Mouse (Mus musculus): ENCODE results near the gene Rbm3. TPM values are rescaled to one million over a fixed set of nuclear protein-coding genes. Genes with fewer than 3 reads are reported as not detected.
A peak's percentile ranks its signal among the peaks of the same experiment; 100 is the strongest.
"Not testable (repeated sequence)": the region's sequence is repeated elsewhere in the genome, so short reads cannot be mapped to it uniquely, and the experiment has no call there.

Rbm3 gene
- polyA plus RNA-seq, 1 experiment from 2014 or later, result 477 TPM

GRCm38 (mm10) chrX:8105019-8105418 is 40.7 kb downstream of the Rbm3 start:
- no peak overlapping the region for H3K4me3 ChIP-seq (ENCODE audit: low read depth, low read length)
- DNase-seq (ENCODE audit: low spot score), result no peak
- H3K36me3 ChIP-seq (ENCODE audit: control insufficient read depth, insufficient read depth, low read length), result no peaks in the 10 kb centered on the region
- no peak for ATAC-seq
- peaks cover 3% of the 10 kb centered on the region; the same call in 1 of the 2 replicates for H3K4me1 ChIP-seq (ENCODE audit: control insufficient read depth, insufficient read depth, low read length)
- 90% methylated on average over 3 of the region's 3 CpGs for WGBS
- H3K27me3 ChIP-seq (replicated peaks; ENCODE audit: control insufficient read depth, insufficient read depth, low read length), result no peaks in the 10 kb centered on the region
- H3K4me2 ChIP-seq (ENCODE audit: low read length), result no peak overlapping the region
- H3K9ac ChIP-seq (ENCODE audit: low read length), result no peak overlapping the region
- no peaks in the 10 kb centered on the region for H3K9me3 ChIP-seq (replicated peaks; ENCODE audit: control insufficient read depth, low read length)
- no peak overlapping the region for H3K27ac ChIP-seq (ENCODE audit: low read depth, low read length)

GRCm38 (mm10) chrX:8102213-8102668 is 43.4 kb downstream of the Rbm3 start:
- DNase-seq (ENCODE audit: low spot score) (no peak), ATAC-seq (no peak)
- 76% methylated on average over 7 of the region's 7 CpGs for WGBS
- H3K4me3 ChIP-seq (ENCODE audit: low read depth, low read length), result no peak overlapping the region
- H3K9me3 ChIP-seq (replicated peaks; ENCODE audit: control insufficient read depth, low read length), result no peaks in the 10 kb centered on the region
- H3K27me3 ChIP-seq (replicated peaks; ENCODE audit: control insufficient read depth, insufficient read depth, low read length), result no peaks in the 10 kb centered on the region
- no peak overlapping the region for H3K4me2 ChIP-seq (ENCODE audit: low read length)
- H3K36me3 ChIP-seq (ENCODE audit: control insufficient read depth, insufficient read depth, low read length), result no peaks in the 10 kb centered on the region
- H3K4me1 ChIP-seq (ENCODE audit: control insufficient read depth, insufficient read depth, low read length), result peaks cover 3% of the 10 kb centered on the region; the same call in 1 of the 2 replicates
- no peak overlapping the region for H3K9ac ChIP-seq (ENCODE audit: low read length)
- no peak overlapping the region for H3K27ac ChIP-seq (ENCODE audit: low read depth, low read length)

- Histone ChIP-seq H3K36me3 (ENCODE audit: control insufficient read depth, insufficient read depth, low read length) (no peaks in the 10 kb centered on the region), H3K9me3 (replicated peaks; ENCODE audit: control insufficient read depth, low read length) (no peaks in the 10 kb centered on the region), H3K4me3 (ENCODE audit: low read depth, low read length) (no peak overlapping the region), H3K27me3 (replicated peaks; ENCODE audit: control insufficient read depth, insufficient read depth, low read length) (no peaks in the 10 kb centered on the region), H3K4me1 (ENCODE audit: control insufficient read depth, insufficient read depth, low read length) (peaks cover 3% of the 10 kb centered on the region; the same call in 1 of the 2 replicates), H3K27ac (ENCODE audit: low read depth, low read length) (peak overlapping the region; percentile 78), H3K9ac (ENCODE audit: low read length) (no peak overlapping the region), H3K4me2 (ENCODE audit: low read length) (no peak overlapping the region)
- ATAC-seq (peak; percentile 56), DNase-seq (ENCODE audit: low spot score) (peak; percentile 96)
- 24% methylated on average over 3 of the region's 3 CpGs for WGBS
Observed at GRCm38 (mm10) chrX:8101017-8101416, 44.7 kb downstream of the Rbm3 start.

- Histone ChIP-seq H3K9me3 (replicated peaks; ENCODE audit: control insufficient read depth, low read length) (no peaks in the 10 kb centered on the region), H3K27me3 (replicated peaks; ENCODE audit: control insufficient read depth, insufficient read depth, low read length) (no peaks in the 10 kb centered on the region), H3K4me2 (ENCODE audit: low read length) (no peak overlapping the region), H3K36me3 (ENCODE audit: control insufficient read depth, insufficient read depth, low read length) (no peaks in the 10 kb centered on the region), H3K9ac (ENCODE audit: low read length) (no peak overlapping the region), H3K4me3 (ENCODE audit: low read depth, low read length) (no peak overlapping the region), H3K27ac (ENCODE audit: low read depth, low read length) (no peak overlapping the region), H3K4me1 (ENCODE audit: control insufficient read depth, insufficient read depth, low read length) (peaks cover 3% of the 10 kb centered on the region; the same call in 1 of the 2 replicates)
- 57% methylated on average over 4 of the region's 4 CpGs for WGBS
- ATAC-seq (no peak), DNase-seq (ENCODE audit: low spot score) (no peak)
Observed at GRCm38 (mm10) chrX:8099435-8099834, 46.2 kb downstream of the Rbm3 start.

GRCm38 (mm10) chrX:8096787-8097242 is 48.9 kb downstream of the Rbm3 start:
- Histone ChIP-seq H3K4me1 (ENCODE audit: control insufficient read depth, insufficient read depth, low read length) (peaks cover 3% of the 10 kb centered on the region; the same call in 1 of the 2 replicates), H3K4me2 (ENCODE audit: low read length) (peak overlapping the region; percentile 41), H3K27ac (ENCODE audit: low read depth, low read length) (0 out of 2 replicates have a peak overlapping the region, but pooled peaks have one; percentile 27), H3K36me3 (ENCODE audit: control insufficient read depth, insufficient read depth, low read length) (no peaks in the 10 kb centered on the region), H3K9ac (ENCODE audit: low read length) (no peak overlapping the region), H3K9me3 (replicated peaks; ENCODE audit: control insufficient read depth, low read length) (no peaks in the 10 kb centered on the region), H3K27me3 (replicated peaks; ENCODE audit: control insufficient read depth, insufficient read depth, low read length) (no peaks in the 10 kb centered on the region), H3K4me3 (ENCODE audit: low read depth, low read length) (peak overlapping the region; percentile 17; the same call in 1 of the 2 replicates)
- 35% methylated on average over 18 of the region's 19 CpGs for WGBS
- DNase-seq (ENCODE audit: low spot score) (peak; percentile 97), ATAC-seq (peak; percentile 94)

- Histone ChIP-seq H3K4me3 (ENCODE audit: low read depth, low read length) (peak overlapping the region; percentile 17; the same call in 1 of the 2 replicates), H3K4me2 (ENCODE audit: low read length) (peak overlapping the region; percentile 43)
- H3K4me1 ChIP-seq (ENCODE audit: control insufficient read depth, insufficient read depth, low read length); DNase-seq (ENCODE audit: low spot score); H3K9ac ChIP-seq (ENCODE audit: low read length); H3K36me3 ChIP-seq (ENCODE audit: control insufficient read depth, insufficient read depth, low read length); H3K27ac ChIP-seq (ENCODE audit: low read depth, low read length); H3K27me3 ChIP-seq (replicated peaks; ENCODE audit: control insufficient read depth, insufficient read depth, low read length); H3K9me3 ChIP-seq (replicated peaks; ENCODE audit: control insufficient read depth, low read length): not testable (repeated sequence)
- WGBS, result 47% methylated on average over 11 of the region's 48 CpGs
- ATAC-seq, result peak; percentile 90
Observed at GRCm38 (mm10) chrX:8096068-8096786, 49.5 kb downstream of the Rbm3 start.

- DNase-seq (ENCODE audit: low spot score) (no peak), ATAC-seq (no peak)
- Histone ChIP-seq H3K4me1 (ENCODE audit: control insufficient read depth, insufficient read depth, low read length) (peaks cover 1% of the 10 kb centered on the region; the same call in 1 of the 2 replicates), H3K27me3 (replicated peaks; ENCODE audit: control insufficient read depth, insufficient read depth, low read length) (no peaks in the 10 kb centered on the region), H3K9ac (ENCODE audit: low read length) (no peak overlapping the region), H3K9me3 (replicated peaks; ENCODE audit: control insufficient read depth, low read length) (no peaks in the 10 kb centered on the region), H3K4me3 (ENCODE audit: low read depth, low read length) (peak overlapping the region; percentile 14; the same call in 1 of the 2 replicates), H3K36me3 (ENCODE audit: control insufficient read depth, insufficient read depth, low read length) (no peaks in the 10 kb centered on the region), H3K4me2 (ENCODE audit: low read length) (peak overlapping the region; percentile 43), H3K27ac (ENCODE audit: low read depth, low read length) (no peak overlapping the region)
- 89% methylated on average over 10 of the region's 10 CpGs for WGBS
Observed at GRCm38 (mm10) chrX:8095546-8095945, 50.1 kb downstream of the Rbm3 start.

- not testable (repeated sequence) for ATAC-seq; H3K4me2 ChIP-seq (ENCODE audit: low read length); H3K27me3 ChIP-seq (replicated peaks; ENCODE audit: control insufficient read depth, insufficient read depth, low read length); H3K4me3 ChIP-seq (ENCODE audit: low read depth, low read length); H3K27ac ChIP-seq (ENCODE audit: low read depth, low read length); H3K9ac ChIP-seq (ENCODE audit: low read length); H3K36me3 ChIP-seq (ENCODE audit: control insufficient read depth, insufficient read depth, low read length); H3K4me1 ChIP-seq (ENCODE audit: control insufficient read depth, insufficient read depth, low read length); DNase-seq (ENCODE audit: low spot score); H3K9me3 ChIP-seq (replicated peaks; ENCODE audit: control insufficient read depth, low read length)
- 83% methylated on average over 4 of the region's 5 CpGs for WGBS
Observed at GRCm38 (mm10) chrX:8090954-8091347, 54.7 kb downstream of the Rbm3 start.

- H3K4me1 ChIP-seq (ENCODE audit: control insufficient read depth, insufficient read depth, low read length), result no peaks in the 10 kb centered on the region
- no peaks in the 10 kb centered on the region for H3K36me3 ChIP-seq (ENCODE audit: control insufficient read depth, insufficient read depth, low read length)
- DNase-seq (ENCODE audit: low spot score) (no peak), ATAC-seq (no peak)
- H3K27me3 ChIP-seq (replicated peaks; ENCODE audit: control insufficient read depth, insufficient read depth, low read length), result no peaks in the 10 kb centered on the region
- 85% methylated on average over 14 of the region's 14 CpGs for WGBS
- H3K9ac ChIP-seq (ENCODE audit: low read length), result no peak within 1 kb of the TSS
- no peak within 1 kb of the TSS for H3K4me2 ChIP-seq (ENCODE audit: low read length)
- H3K4me3 ChIP-seq (ENCODE audit: low read depth, low read length), result no peak within 1 kb of the TSS
- H3K27ac ChIP-seq (ENCODE audit: low read depth, low read length), result no peak within 1 kb of the TSS
- no peaks in the 10 kb centered on the region for H3K9me3 ChIP-seq (replicated peaks; ENCODE audit: control insufficient read depth, low read length)
Observed at GRCm38 (mm10) chrX:8090346-8090953, 55.2 kb downstream of the Rbm3 start, which contains the start of gene Was. TSS of gene Was (minus strand) at chrX:8090498.

Measured in forebrain, embryonic 14.5 days (tissue).